Mouse (Mus musculus) small intestine, adult 2 months (tissue): ENCODE measurements at regions not wholly inside any gene's neighbourhood (a gene's known extent, or its start where the extent isn't known, plus 50 kb on each side); places are given as distances from the start of the nearest gene placed in this dataset.

Experiments used
- H3K27ac ChIP-seq: fragments of 200-500 bp; 2 replicates; pipeline ENCODE4 v1.5.1; 2012; ENCODE audit warnings: low read depth, low read length, control low read depth, inconsistent platforms; ENCODE audit not compliant: insufficient read depth
- H3K27me3 ChIP-seq: fragments of 200-500 bp; 2 replicates; pipeline ENCODE4 v1.6.1; 2012; ENCODE audit warnings: mild to moderate bottlenecking, moderate library complexity, low read length, inconsistent platforms; ENCODE audit not compliant: control insufficient read depth, insufficient read depth
- H3K36me3 ChIP-seq: fragments of 200-500 bp; 2 replicates; pipeline ENCODE4 v1.6.1; 2012; ENCODE audit warnings: mild to moderate bottlenecking, low read length, control low read depth, inconsistent platforms; ENCODE audit not compliant: control insufficient read depth, insufficient read depth
- H3K4me1 ChIP-seq: fragments of 200-500 bp; 2 replicates; pipeline ENCODE4 v1.6.1; 2012; ENCODE audit warnings: low read length, inconsistent platforms, mixed read lengths; ENCODE audit not compliant: control insufficient read depth, insufficient read depth, insufficient read length
- H3K4me3 ChIP-seq: fragments of 200-500 bp; 2 replicates; pipeline ENCODE4 v1.5.1; 2012; ENCODE audit warnings: low read depth, mild to moderate bottlenecking, control low read depth, inconsistent platforms, low read length, moderate library complexity
- CTCF ChIP-seq: fragments of 200-500 bp; IDR thresholded peaks from 2 replicates; pipeline ENCODE4 v1.5.1; 2012; ENCODE audit warnings: low read depth, mild to moderate bottlenecking, control low read depth, inconsistent platforms, low read length, moderate library complexity, mixed read lengths; ENCODE audit not compliant: insufficient replicate concordance, insufficient read length; ENCODE audit errors: extremely low read depth
- POLR2A ChIP-seq: fragments of 200-500 bp; IDR thresholded peaks from 2 replicates; pipeline ENCODE4 v1.6.1; 2012; ENCODE audit warnings: low read depth, mild to moderate bottlenecking, control low read depth, inconsistent platforms, low read length, moderate library complexity
- WGBS: fragments of 180-500 bp; shearing (Covaris S2); methylation state at CpG from one replicate; pipeline ENCODE4 v1.1.7; 2018; 5-methylcytosine and 5-hydroxymethylcytosine counted together

- Histone ChIP-seq H3K36me3 (no peaks in the 10 kb centered on the region), H3K27ac (no peak overlapping the region), H3K4me3 (no peak overlapping the region), H3K4me1 (no peaks in the 10 kb centered on the region), H3K27me3 (no peaks in the 10 kb centered on the region)
- WGBS = 76% methylated on average over 3 of the region's 3 CpGs
- no peak for TF ChIP-seq POLR2A
- no peak for TF ChIP-seq CTCF
Measured at GRCm38 (mm10) chr8:10804974-10805373, 203.3 kb downstream of the Irs2 start.

GRCm38 (mm10) chr8:10802003-10802402, 206.3 kb downstream of the Irs2 start:
- H3K4me3 ChIP-seq = no peak overlapping the region
- H3K27ac ChIP-seq = no peak overlapping the region
- H3K27me3 ChIP-seq = no peaks in the 10 kb centered on the region
- no peaks in the 10 kb centered on the region for H3K4me1 ChIP-seq
- no peaks in the 10 kb centered on the region for H3K36me3 ChIP-seq
- TF ChIP-seq CTCF = no peak
- TF ChIP-seq POLR2A = no peak

GRCm38 (mm10) chr8:10801580-10801979, 206.7 kb downstream of the Irs2 start:
- Histone ChIP-seq H3K4me1 (no peaks in the 10 kb centered on the region), H3K27ac (no peak overlapping the region), H3K27me3 (no peaks in the 10 kb centered on the region), H3K4me3 (no peak overlapping the region), H3K36me3 (no peaks in the 10 kb centered on the region)
- 68% methylated on average over 5 of the region's 5 CpGs for WGBS
- TF ChIP-seq CTCF (no peak), POLR2A (no peak)

GRCm38 (mm10) chr8:10798444-10798843, 209.8 kb downstream of the Irs2 start:
- Histone ChIP-seq H3K4me1 (no peaks in the 10 kb centered on the region), H3K27me3 (no peaks in the 10 kb centered on the region), H3K36me3 (no peaks in the 10 kb centered on the region), H3K27ac (no peak overlapping the region), H3K4me3 (no peak overlapping the region)
- TF ChIP-seq POLR2A (no peak), CTCF (no peak)
- WGBS = 89% methylated on average over 1 of the region's 1 CpGs

- no peak for TF ChIP-seq CTCF
- Histone ChIP-seq H3K27me3 (no peaks in the 10 kb centered on the region), H3K4me1 (no peaks in the 10 kb centered on the region), H3K36me3 (no peaks in the 10 kb centered on the region), H3K4me3 (no peak overlapping the region), H3K27ac (no peak overlapping the region)
- 71% methylated on average over 10 of the region's 10 CpGs for WGBS
Measured at GRCm38 (mm10) chr8:10794367-10795189, 213.7 kb downstream of the Irs2 start.

GRCm38 (mm10) chr8:10793670-10794366, 214.4 kb downstream of the Irs2 start:
- no peak overlapping the region for H3K4me3 ChIP-seq
- H3K27ac ChIP-seq = no peak overlapping the region
- no peak for TF ChIP-seq CTCF
- H3K36me3 ChIP-seq = no peaks in the 10 kb centered on the region
- 96% methylated on average over 9 of the region's 9 CpGs for WGBS
- no peaks in the 10 kb centered on the region for H3K27me3 ChIP-seq
- H3K4me1 ChIP-seq = no peaks in the 10 kb centered on the region

GRCm38 (mm10) chr8:10788496-10789200, 219.6 kb downstream of the Irs2 start:
- WGBS = 78% methylated on average over 8 of the region's 8 CpGs
- Histone ChIP-seq H3K36me3 (no peaks in the 10 kb centered on the region), H3K27me3 (no peaks in the 10 kb centered on the region), H3K4me3 (no peak overlapping the region), H3K27ac (no peak overlapping the region), H3K4me1 (peaks cover 3% of the 10 kb centered on the region; the same call in 1 of the 2 replicates)
- TF ChIP-seq POLR2A = no peak
